Mouse (Mus musculus) adrenal gland, adult 8-10 months (tissue): ENCODE data around the gene Sntb2. TPM values are rescaled to one million over a fixed set of nuclear protein-coding genes. Genes with fewer than 3 reads are reported as not detected.
"Not testable (repeated sequence)": the region's sequence is repeated elsewhere in the genome, so short reads cannot be mapped to it uniquely, and the experiment has no call there.

Source experiments
- DNase-seq: peaks from one replicate; pipeline ENCODE4 v3.0.0; 2022
- total RNA-seq, 4 experiments: library from RNA; stranded (reverse); gene quantifications; 2 replicates each; pipeline ENCODE4 v1.2.4; 2022

The Sntb2 gene
- total RNA-seq, 4 experiments from 2014 or later, result 36.2 to 42.9 (median 38.8) TPM

DNA sequence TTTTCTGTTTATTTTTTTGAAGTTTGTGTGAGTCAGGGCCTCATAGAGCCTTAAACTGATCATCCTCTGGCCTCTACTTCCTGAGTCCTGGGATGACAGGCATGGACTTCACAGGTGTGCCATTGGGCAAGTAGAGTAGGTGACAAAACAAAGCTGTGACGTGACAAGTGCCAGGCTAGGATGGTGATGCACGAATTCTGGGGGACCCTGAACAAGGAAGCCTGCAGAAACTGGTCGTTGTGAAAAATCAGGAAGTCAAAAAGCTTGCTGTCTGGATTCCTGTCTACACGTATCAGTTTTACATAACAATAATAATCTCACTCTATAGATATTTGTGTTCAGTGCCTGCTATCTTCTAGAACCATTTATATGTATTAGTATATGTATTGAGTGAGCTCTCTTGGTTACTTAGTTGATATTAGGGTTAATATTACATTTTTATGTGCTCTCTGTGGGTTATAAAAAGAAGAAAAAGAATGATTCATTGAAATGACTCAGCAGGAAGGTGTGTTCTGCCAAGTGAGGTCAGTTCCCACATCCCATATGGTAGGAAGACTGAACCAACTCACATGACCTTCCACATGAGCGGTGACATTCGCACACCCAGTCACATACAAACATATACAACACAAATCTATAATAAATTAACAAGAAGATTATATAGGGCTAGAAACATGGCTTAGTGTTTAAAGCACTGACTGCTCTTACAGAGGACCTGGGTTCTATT lies 37.2 kb downstream of the Sntb2 start:
- DNase-seq, result no peak

DNA sequence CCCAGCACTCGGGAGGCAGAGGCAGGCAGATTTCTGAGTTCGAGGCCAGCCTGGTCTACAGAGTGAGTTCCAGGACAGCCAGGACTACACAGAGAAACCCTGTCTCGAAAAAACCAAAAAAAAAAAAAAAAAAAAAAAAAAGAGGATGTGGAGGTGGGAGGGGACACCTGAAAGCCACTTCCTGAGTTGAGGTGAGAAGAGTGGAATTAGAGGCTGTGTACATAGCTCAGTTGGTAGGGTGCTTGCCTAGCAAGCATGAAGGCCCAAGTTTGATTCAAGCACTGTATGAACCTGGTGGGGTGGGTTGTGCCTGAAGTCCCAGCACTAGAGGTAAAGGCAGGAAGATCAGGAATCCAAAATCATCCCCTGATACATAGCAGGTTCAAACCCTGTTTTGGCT lies 38.0 kb downstream of the Sntb2 start:
- not testable (repeated sequence) for DNase-seq

DNA sequence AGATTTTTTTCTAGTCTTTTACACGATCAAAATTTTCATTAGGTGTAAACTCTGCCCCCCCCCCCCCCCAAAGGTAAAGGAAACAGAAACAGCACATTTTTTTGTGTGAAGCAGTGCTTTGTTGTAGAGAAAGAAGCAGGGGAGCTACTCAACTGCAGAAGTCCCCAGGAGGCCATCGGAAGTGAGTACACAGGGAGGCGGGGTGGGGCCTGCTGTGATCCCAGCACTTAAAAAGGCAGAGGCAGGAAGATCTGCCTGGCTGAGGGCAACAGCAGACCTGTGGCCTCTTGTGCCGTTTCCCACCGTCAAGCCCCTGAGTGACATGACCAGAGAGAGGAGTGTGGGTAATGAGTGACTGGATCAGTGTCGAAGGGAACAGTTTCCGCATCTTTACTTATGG lies 39.2 kb downstream of the Sntb2 start:
- DNase-seq, result no peak

DNA sequence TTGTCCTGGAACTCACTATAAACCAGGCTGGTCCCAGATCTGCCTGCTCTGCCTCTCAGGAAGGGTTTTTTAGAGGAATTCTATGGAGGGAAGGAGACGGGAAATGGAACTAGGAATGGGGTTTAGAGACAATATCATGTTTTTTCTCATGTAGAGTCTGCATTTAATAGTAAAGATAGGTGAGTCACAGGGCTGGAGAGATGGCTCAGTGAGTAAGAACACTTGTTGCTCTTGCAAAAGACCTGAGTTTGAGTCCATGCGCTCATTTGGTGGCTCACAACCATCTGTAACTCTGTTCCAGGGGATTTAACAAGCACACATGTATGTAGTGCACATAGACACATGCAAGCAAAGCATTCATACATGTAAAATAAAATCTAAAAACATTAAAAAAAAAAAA lies 40.2 kb downstream of the Sntb2 start:
- no peak for DNase-seq

DNA sequence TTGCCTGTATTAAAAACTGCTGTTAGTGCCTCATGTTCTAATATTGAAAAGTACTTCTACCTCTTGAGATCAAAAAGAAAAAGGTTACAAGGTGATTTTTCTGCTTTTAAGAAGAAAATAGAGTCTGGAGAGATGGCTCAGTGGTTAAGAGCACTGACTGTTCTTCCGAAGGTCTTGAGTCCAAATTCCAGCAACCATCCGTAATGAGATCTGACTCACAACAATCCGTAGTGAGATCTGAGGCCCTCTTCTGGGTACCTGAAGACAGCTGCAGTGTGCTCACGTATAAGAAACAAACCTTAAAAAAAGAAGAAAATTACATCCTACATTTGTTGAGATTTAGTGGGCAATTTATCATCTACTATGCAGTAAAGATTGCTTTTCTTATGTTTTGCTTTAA lies 40.9 kb downstream of the Sntb2 start:
- DNase-seq, result no peak

DNA sequence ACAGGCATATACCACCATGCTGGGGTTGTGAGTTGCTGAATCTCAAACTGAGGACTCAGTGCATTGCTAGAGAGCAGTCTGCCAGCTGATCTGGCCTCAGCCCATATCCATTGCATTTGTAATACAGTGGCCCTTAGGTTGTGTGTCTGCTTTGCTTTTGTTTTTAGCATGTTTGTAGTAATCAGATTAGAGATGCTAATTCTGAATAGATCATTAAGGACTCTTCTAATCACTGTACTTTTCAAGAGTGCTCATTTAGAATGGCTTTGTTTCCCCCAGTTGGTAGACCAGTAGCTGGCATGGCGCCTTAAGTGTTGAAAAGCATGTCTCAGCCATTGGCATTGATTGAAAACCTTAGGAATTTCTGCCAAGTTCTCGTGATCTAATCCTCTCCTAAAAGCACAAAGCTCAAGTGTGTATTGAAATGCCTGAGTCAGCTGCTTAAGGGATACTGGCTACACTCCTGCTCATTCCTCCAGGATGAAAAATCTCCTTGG lies 43.3 kb downstream of the Sntb2 start:
- no peak for DNase-seq

DNA sequence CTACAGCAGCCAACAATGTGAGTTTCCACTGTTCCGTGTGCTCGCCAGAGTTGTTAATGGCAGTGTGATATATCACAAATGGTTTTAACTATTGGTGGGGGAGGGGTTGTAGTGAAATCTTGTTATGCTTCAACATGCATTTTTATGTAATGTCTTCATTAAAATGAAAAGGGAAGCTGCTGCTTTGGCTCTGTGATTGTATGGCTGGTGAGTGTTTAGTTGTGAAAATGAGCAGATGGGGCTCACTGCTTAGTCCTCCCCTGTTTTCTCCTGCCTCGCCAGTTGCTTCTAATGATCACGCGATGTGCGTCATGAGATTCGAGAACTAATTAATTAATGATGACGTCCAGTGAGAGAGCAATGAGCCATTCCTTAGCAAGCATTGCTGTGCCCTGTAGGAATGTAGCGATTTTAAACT lies 49.9 kb downstream of the Sntb2 start:
- DNase-seq, result no peak

DNA sequence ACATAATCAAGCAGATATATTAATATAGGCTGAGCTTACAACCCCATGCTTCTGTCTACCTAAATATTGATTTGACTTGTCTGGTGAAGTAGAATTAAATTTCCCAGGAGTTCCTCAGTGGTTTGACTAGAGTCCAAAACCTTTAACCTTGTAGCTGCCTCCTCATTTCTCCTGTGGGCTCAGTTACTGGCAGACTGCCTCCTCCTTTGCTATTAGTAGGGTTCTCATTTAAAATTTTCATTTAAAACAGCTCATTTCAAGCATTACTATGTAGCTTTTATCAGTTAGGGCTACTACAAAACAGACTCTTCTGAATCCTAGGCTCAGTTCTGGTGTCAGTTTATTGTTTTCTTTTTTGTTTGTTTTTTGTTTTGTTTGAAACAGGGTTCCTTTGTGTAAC lies 50.4 kb downstream of the Sntb2 start:
- DNase-seq, result no peak

DNA sequence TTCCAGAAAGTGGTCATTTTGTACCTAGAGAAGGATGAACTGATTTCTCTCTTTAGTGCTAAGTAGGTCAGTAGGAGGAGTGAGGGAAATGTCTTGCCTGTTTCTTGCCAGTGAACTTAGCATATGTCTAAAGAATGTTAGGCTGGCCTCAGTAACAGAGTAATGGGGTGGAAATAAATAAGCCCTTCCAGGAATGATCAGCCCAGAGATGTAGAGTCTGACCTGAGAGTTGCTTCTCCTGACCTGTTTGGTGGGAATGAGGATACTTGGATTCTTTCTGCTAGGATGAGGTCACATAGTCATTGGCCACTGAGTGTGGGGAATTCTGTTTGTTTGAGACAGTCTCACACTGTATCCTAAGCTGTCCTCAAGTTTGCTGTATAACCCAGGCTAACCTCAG lies 52.0 kb downstream of the Sntb2 start:
- no peak for DNase-seq

DNA sequence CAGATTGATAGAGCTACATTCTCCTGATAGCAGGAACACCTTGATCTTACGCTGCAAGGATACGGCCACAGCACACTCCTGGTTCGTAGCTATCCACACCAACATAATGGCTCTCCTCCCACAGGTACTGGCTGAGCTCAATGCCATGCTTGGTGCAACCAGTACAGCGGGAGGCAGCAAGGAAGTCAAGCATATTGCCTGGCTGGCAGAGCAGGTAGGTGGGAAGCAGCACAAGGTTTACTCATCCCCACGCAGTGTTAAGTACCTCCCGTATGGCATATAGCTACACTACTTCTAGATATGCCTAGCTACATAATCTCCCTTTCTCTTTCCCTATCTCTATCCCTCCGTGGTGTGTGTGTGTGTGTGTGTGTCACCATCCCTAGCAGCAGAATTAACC lies 55.8 kb downstream of the Sntb2 start:
- no peak for DNase-seq

DNA sequence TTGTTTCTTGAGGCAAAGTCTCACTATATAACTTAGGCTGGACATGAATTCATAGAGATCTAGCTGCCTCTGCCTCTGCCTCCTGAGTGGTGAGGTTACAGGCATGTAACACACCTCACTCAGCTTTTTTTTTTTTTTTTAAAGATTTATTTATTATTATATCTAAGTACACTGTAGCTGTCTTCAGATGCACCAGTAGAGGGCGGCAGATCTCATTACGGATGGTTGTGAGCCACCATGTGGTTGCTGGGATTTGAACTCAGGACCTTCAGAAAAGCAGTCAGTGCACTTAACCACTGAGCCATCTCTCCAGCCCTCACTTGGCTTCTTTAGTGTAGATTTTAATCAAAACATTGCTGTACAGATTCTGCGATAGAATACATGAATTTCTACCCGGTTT lies 60.8 kb downstream of the Sntb2 start:
- DNase-seq, result not testable (repeated sequence)

DNA sequence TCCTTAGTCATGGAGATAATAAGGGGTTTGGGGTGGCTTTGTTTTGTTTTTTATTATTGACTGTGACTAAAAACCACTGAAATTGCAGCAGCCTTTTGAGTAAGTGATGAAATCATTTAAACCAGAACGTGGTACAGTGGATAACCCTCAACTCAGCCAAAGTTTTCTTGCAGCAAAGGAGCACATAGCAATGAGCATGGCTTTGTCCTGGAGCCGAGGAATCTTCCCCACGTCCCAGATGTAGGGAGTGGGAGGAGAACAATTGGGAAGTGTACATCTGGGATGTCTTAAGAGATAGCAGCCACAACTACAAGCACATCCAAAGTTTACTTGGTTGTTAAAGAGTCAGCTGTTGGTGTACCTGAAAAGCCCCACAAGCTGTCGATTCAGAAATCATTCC lies 61.9 kb downstream of the Sntb2 start:
- DNase-seq, result no peak

DNA sequence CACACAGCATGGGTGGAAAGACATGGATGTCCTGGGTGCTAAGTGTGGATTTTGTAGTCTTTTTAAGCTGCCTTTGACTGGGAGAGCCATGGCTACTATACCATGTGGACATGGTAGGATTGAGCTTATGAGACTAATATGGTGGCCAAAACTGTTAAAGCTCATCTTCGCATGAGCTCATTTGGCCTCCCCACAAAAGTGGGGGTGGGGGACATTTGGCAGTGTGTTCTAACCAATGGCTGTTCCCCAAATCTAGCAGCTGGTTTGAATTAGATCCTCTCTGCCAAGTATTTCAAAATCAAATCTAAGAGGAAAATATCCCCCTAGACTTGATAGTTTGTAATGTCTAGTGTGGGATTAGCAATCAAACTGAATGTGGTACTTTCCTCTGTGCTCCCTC lies 63.5 kb downstream of the Sntb2 start:
- no peak for DNase-seq

DNA sequence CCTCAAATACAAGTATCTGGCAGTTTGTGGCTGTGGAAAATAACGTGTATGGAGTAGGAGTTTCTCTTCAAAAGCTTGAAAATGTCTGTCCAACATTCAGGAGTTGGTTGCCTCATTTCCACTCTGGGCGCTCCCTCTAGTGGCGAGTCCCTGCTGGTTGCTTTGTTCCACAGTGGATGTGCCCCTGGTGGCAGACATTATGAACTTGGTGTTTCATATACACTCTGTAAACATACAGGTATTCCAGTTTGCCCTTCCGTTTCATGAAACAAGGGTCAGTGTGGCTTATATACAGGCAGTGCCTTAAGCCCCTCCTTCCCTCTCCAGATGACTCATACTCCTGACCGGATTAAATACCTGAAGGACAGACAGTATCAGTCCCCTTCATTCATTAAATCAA lies 67.0 kb downstream of the Sntb2 start:
- DNase-seq, result peak; percentile 79

DNA sequence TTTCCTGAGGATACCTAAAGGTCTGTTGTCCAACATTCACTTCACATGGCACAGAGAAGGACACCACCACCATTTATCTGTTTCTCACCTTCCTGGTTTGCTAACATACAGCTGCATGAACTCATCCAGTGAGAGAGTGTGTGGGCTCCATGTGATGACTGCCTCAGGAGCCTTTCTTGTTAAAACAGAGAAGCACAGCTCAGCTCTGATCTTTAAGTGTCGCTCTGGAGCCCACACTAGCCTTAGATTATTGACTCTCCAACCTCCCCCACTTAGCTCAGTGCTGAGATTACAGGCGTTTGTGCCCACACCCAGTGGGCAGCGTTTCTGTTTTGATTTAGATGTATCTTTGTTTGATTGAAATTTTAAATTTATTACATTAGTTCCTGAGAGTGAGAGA lies 72.2 kb downstream of the Sntb2 start:
- no peak for DNase-seq

DNA sequence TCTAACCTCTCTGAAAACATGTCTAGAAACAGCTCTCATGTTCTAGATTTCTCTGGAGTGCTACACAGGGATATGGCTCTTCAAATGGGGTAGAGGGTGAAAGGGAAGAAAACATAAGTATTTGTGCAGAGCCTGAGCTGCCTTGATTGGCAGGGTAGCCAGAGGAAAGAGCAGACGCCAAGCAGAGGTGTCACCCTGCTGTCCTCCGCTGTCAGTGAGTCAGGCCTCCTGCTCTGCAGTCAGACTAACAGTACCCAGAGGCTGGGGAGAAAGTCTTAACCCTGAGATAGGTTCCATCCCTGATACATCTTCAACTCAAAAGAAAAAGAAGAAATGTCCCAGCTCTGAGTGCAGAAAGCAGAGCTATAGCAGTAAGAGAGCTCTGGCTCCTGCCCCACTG lies 77.1 kb downstream of the Sntb2 start:
- DNase-seq, result no peak

DNA sequence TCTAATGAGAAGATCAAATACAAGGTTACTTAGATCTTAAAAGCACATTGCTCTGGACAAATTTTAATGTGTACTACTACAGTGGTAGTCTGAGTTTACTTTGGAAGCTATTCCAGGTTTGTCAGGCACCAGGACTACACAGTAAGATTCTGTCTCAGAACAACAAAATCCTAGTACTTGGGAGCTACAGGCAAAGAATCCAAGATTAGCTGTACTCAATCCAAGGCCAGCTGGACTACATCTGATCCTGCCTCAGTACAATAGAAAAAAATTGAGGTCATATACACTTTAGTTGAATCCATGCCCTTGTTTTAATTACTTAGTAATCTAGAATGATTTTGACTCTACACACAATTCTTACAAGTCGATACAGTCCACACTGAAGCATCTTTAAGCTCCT lies 79.4 kb downstream of the Sntb2 start:
- no peak for DNase-seq

DNA sequence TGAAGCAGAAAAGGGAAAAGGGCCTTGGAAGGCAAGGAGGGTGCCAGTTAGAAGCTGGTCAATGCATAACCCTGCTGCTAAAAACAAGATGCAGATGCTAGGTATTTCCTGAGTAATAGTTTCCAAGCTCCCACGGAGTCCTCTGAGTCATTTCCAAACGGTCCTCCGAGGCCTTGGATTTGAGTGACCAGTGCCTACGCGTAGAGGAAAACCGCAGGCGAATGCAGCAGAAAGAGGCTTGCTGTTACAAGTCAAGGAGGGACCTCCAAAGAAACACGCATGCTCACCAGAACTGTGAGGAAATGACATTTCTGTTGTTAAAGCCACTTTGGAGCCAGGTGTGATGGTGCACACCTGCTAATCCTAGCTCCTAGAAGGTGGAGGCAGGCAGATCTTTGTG lies 87.9 kb downstream of the Sntb2 start:
- DNase-seq, result peak; percentile 82

DNA sequence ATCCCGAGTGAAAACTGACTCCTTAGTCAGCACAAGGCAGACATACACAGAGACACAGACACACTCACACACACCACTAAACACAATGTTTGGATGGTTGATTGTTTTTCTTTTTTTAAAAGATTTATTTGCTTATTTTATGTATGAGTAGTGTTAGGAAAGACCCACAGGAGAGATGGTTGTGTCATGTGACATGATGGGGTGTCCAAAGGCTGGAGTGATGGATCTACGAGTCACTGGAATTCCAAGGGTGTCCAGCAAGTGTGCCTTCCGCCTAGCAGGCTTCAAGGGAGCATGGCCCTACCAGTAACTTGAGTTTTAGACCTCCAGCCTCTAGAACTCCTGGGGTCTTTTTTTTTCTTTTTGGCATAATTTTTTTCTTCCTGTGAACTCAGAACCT lies 93.8 kb downstream of the Sntb2 start:
- no peak for DNase-seq

DNA sequence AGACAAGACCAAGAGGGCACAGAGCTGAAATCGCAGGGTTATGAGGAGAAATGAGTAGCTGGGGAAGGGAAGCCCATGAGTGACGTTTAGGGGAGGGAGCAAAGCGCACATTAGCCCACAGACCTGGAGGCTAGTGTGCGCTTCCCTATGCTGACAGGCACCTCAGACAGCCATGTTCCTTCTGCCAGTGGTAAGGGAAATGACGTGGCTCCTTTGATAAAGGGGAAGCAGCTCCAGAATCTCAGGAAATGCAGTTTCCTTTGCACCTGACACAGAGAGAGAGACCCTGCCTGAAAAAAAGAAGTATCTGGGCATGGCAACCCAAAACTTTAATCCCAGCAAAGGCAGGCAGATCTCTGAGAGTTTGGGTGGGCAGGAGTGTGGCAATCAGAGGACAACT lies 94.5 kb downstream of the Sntb2 start:
- no peak for DNase-seq

DNA sequence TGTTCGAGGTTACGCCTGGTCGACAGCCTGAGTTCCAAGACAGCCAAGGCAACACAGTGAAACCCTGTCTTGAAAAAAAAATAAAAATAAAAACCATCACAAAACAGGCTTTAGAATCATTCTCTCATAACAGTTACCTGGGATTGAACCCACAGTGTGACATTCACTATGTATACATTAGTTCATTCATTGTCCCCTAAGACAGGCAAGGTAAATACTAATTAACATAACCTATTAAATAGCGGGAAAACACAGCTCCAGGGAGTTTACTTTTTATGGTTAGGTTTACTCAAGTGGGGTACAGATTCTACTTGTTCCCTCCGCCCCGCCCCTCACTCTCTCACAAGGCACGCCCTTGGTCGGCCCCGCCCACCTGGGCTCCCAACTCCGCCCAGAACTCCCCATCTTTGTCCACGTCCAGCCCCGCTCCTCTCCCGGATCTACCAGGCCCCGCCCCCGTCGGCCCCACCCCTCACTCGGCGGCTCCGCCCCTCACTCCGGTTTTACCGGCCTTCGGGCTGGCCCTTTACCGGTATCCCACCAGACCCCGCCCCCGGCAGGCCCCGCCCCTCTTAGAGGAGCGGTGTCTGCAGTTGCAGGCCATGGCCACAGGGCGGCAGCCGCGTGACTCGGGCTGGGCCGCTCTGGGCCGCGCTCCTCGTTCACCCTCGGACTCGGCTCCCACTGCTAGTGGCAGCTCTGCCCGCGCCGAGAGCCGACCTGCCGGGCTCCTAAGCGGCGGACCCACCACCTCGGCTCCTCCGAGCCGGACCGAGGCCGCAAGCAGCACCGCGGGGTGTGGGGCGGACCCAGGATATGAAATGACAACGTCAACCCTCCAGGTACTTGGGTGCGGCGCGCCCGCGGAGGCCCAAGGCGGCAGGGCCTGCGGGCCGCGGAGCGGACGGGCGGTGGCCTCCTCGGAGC lies 95.4 kb downstream of the Sntb2 start, which contains the start of gene Vps4a:
Gene Vps4a (plus strand): TSS at position 573 of the 927 bp plus-strand sequence.
- peak; percentile 95 for DNase-seq

DNA sequence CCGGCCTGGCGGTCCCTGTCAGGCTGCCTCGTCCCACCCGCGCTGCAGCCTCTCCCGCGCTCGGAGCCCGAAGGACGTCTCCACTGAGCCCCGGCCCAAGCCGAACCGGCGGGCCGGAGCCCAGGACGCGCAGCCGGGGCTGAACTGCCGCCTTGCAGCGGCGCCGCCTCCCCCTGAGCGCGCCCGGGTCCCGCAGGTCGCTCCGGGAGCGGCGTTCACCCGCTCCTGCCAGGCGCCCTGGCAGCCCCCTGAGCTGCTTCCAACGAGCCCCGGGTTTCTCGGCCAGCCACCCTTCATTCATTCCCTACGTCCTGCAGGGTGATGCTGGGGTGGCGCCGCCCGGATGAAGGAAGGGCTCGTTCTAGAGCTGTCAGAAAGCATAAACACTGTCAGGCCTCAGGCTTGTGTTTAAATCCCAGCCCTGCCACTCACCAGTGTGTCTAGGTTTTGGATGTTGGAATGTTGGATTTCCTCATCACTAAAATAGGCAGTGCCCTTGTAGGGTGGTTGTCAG lies 96.1 kb downstream of the Sntb2 start:
- no peak for DNase-seq

DNA sequence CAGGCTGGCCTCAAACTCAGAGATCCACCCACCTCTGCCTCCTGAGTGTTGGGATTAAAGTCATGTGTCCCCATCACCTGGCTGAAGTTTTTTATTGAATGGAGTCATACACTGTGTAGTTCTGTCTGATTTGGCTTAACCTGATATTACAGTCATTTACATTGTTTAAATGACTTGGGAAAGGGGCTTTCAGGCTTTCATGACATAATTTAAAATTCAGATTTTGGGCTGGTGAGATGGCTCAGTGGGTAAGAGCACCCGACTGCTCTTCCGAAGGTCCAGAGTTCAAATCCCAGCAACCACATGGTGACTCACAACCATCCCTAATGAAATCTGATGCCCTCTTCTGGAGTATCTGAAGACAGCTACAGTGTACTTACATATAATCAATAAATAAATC lies 98.1 kb downstream of the Sntb2 start:
- DNase-seq, result not testable (repeated sequence)
